Mouse (Mus musculus) CD4-positive, CD25-positive, alpha-beta regulatory T cell (primary cell): ENCODE data around the gene Ssb. TPM values are rescaled to one million over a fixed set of nuclear protein-coding genes. Genes with fewer than 3 reads are reported as not detected.

Experiments used
- polyA plus RNA-seq: library from polyadenylated mRNA; unstranded; fragments of 100-300 nt; shearing (Covaris generic); gene quantifications from one replicate; pipeline ENCODE4 v1.2.1, GENCODE M21; 2017

Ssb gene
- polyA plus RNA-seq, result 361 TPM

GRCm38 (mm10) chr2:69861485-69862091 is at the start of gene Ssb:
Gene Ssb, plus strand, starts transcription at chr2:69861562.

DNA sequence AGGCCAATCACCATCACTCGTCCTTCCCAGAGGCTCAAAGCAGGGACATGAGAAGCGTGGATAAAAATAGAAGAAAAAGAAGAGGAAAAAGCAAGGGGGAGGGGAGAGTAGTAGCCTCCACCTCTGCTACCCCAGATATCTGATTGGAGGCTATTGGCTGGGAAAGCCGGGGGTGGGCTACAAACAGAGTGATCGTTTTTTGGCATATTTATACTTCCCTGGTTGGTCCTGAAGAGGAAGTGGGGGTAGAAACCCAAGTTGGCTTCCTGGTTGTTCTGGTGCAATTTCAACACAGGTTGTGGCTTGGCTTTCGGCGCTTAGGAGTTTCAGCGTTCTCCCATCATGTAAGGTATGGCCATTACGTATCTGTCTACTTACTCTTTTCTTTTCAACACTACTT is 39.7 kb upstream of the Ssb start, which contains the start of gene Klhl23:
Gene Klhl23 (plus strand): TSS at position 234 of the 400 bp plus-strand sequence.

GRCm38 (mm10) chr2:69885451-69886305 is 24.3 kb downstream of the Ssb start, which contains the start of gene Mettl5:
Gene Mettl5, minus strand, starts transcription at chr2:69885615.

GRCm38 (mm10) chr2:69897039-69897617 is 35.8 kb downstream of the Ssb start, which contains the start of gene Ubr3:
Gene Ubr3, plus strand, starts transcription at chr2:69897246.

Other genes with a start within 250 kb of the Ssb start
- 0.63 TPM for gene Bbs5, start 214.4 kb upstream of the Ssb start, polyA plus RNA-seq
- gene Klhl41, start 191.4 kb upstream of the Ssb start, polyA plus RNA-seq, result not detected
- 13.6 TPM for gene Fastkd1, start 148.0 kb upstream of the Ssb start, polyA plus RNA-seq
- gene Ppig, start 139.0 kb upstream of the Ssb start, polyA plus RNA-seq, result 196 TPM
- 3.3 TPM for gene Ccdc173, start 72.0 kb upstream of the Ssb start, polyA plus RNA-seq
- gene Phospho2, start 71.9 kb upstream of the Ssb start, polyA plus RNA-seq, result 43.5 TPM
- 0.14 TPM for gene Klhl23, start 39.6 kb upstream of the Ssb start, polyA plus RNA-seq
- 40.3 TPM for gene Mettl5, start 24.1 kb downstream of the Ssb start, polyA plus RNA-seq
- 24.3 TPM for gene Ubr3, start 35.7 kb downstream of the Ssb start, polyA plus RNA-seq
- gene Myo3b, start 177.6 kb downstream of the Ssb start, polyA plus RNA-seq, result 11.0 TPM